Mouse (Mus musculus): ENCODE data around the gene Ptf1a.
A peak's percentile ranks its signal among the peaks of the same experiment; 100 is the strongest.

Gene Ptf1a

GRCm38 (mm10) chr2:19455228-19455627 is 9.8 kb downstream of the Ptf1a start:
- no peak for DNase-seq

DNA sequence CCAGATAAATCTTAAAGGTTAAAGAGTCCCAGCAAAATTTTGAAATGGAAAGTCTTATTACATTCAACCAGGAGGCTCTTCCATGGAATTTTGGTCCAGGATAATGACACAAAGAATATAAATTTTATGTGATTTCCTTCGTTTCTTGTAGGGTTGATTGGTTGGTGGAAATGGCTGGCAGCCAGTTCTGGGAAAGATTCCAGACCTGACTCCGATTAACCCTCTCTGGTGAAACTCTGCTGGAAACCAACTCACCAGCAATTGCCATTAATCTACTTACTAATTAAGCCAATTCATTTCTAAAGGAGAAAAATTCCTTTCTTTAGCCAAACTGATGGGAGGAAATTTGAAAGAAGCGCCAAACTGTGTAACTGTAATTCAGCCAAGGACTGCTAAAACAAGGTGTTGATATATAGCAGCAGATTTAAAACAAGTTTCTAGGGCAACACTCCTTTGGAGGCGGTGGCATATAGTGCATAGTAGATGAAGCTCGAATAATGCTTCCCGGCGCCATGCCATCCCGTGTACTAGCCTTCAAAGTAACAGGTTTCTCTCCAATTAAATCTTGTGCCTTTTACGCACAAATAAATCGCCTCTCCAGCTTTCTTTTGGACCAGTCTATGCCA is 10.5 kb downstream of the Ptf1a start:
- DNase-seq: peak; percentile 32

- no peak for DNase-seq
Observed at GRCm38 (mm10) chr2:19458785-19459184, 13.3 kb downstream of the Ptf1a start.

DNA sequence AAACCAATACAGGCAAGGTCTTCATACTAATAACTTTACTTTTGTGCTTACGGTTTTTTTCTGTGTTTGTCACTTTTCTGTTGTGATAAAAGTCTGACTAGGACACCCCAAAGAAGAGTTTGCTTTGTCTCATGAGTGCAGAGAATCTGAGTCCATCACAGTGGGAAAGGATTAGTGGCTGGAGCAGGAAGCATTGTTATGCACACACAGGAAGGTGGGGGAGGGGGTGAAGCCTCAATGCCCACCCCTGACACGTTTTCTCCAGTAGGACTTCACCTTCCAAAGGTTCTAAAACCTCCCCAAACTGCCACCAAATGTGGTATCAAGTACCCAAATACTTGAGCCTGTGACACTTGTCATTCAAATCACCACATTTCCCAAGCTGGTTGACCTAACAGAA is 16.5 kb downstream of the Ptf1a start:
- DNase-seq: no peak

DNA sequence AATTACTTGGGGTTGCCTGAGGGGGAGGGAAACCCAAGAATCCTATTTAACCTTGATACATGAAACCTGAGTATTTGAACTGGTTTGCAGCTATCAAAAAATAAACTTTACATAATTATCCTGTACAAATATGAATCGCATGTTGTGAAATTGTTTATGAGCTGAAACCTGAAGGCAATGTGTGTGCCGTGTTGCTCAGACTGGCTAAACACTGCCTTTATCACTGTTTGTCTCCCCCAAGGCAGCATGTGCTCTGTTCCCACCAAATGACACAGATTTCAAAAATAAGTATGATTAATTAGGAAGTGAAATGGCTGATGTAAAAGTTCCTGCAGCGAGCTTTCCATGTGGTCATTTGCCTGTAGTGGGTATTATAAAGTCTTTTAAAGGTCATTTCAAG is 44.8 kb downstream of the Ptf1a start:
- no peak for DNase-seq

Measured in kidney, postnatal 10 days (tissue).